25 mouse cellular contexts compared by ENCODE assay signal in the genomic region with DNA sequence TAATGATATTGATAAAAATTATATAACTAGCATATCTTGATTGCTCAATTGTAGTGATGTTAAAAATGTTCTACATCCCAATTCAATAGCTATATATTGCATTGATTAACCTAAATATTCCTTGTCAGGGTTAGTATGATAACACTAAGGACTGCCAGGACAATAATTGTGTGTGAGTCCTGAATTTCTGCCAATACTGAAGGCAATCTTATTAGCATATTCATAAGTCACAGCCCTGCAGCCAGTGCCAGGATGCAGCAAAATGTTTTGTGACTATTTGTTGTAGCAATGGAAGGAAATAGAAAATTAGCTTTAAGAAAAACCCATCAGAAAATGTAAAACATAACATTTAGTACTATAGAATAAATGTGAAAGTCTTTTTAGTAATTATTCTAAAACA. TPM values are rescaled to one million over a fixed set of nuclear protein-coding genes. Genes with fewer than 3 reads are reported as not detected.
DNase-seq lines count a peak whose midpoint lies in the region; ATAC-seq and TF ChIP-seq lines count a peak whose summit lies in the region.
"Had no signal": no experiment of that assay in that cellular context is flagged by ENCODE, and none has a peak within 500 bp of the region (broad histone marks: within the 10 kb centered on the region; RNA-seq: fewer than 3 reads in every experiment).

No protein-coding gene starts in this region.

- no peak overlapping the region for H3K9ac ChIP-seq in forebrain, embryonic 14.5 days (ENCODE audit: low read length)
- H3K9ac ChIP-seq in forebrain, embryonic 11.5 days (ENCODE audit: low read length), result no peak overlapping the region
- no peak overlapping the region for H3K9ac ChIP-seq in forebrain, embryonic 16.5 days (replicated peaks; ENCODE audit: low read depth, low read length)
- H3K9ac ChIP-seq: embryonic facial prominence, embryonic 13.5 days; embryonic facial prominence, embryonic 15.5 days had no signal

- no peak overlapping the region for H3K27ac ChIP-seq in forebrain, embryonic 14.5 days (ENCODE audit: low read depth, low read length)
- no peak overlapping the region for H3K27ac ChIP-seq in forebrain, embryonic 11.5 days (ENCODE audit: low read depth, low read length)
- no peak overlapping the region for H3K27ac ChIP-seq in forebrain, embryonic 16.5 days (ENCODE audit: low read length)
- H3K27ac ChIP-seq in forebrain, embryonic 10.5 days, result no peak overlapping the region
- H3K27ac ChIP-seq: embryonic facial prominence, embryonic 13.5 days; embryonic facial prominence, embryonic 15.5 days had no signal

- peak; percentile 4 for DNase-seq in cerebellum, postnatal 10 days
- no peak for DNase-seq in cerebellum, adult 18-20 months
- DNase-seq in forebrain, embryonic 14.5 days (ENCODE audit: low spot score), result peak; percentile 68
- DNase-seq in forebrain, embryonic 11.5 days (ENCODE audit: low spot score), result no peak
- DNase-seq in forebrain, embryonic 10.5 days (ENCODE audit: extremely low spot score, low spot score), result no peak
- peak; percentile 73 for DNase-seq in brain, embryonic 14.5 days (ENCODE audit: low read depth)
- DNase-seq: adrenal gland, adult 8-10 months; adrenal gland, postnatal 14 days; adrenal gland, postnatal 36 days; B cell, adult 2 months; cerebellum, adult 11 months; cerebellum, adult 2 months; cerebellum, adult 9-10 months; cerebellum, postnatal 14 days; cerebellum, postnatal 36 days; embryo, embryonic 11 days had no signal

- no peaks in the 10 kb centered on the region for H3K27me3 ChIP-seq in forebrain, embryonic 14.5 days (replicated peaks; ENCODE audit: control insufficient read depth, insufficient read depth, low read length)
- H3K27me3 ChIP-seq in forebrain, embryonic 11.5 days (ENCODE audit: control insufficient read depth, insufficient read depth, low read length), result no peaks in the 10 kb centered on the region
- H3K27me3 ChIP-seq in forebrain, embryonic 16.5 days (replicated peaks; ENCODE audit: control insufficient read depth, insufficient read depth, low read length), result no peaks in the 10 kb centered on the region
- H3K27me3 ChIP-seq in forebrain, embryonic 10.5 days (ENCODE audit: poor library complexity, severe bottlenecking), result no peaks in the 10 kb centered on the region
- H3K27me3 ChIP-seq: CH12.LX; embryonic facial prominence, embryonic 13.5 days; embryonic facial prominence, embryonic 15.5 days; Patski had no signal

- H3K36me3 ChIP-seq in forebrain, embryonic 14.5 days (ENCODE audit: control insufficient read depth, insufficient read depth, low read length), result no peaks in the 10 kb centered on the region
- no peaks in the 10 kb centered on the region for H3K36me3 ChIP-seq in forebrain, embryonic 11.5 days (ENCODE audit: control insufficient read depth, insufficient read depth, low read length)
- H3K36me3 ChIP-seq in forebrain, embryonic 16.5 days (ENCODE audit: control insufficient read depth, insufficient read depth), result no peaks in the 10 kb centered on the region
- no peaks in the 10 kb centered on the region for H3K36me3 ChIP-seq in forebrain, embryonic 10.5 days (replicated peaks)
- H3K36me3 ChIP-seq: embryonic facial prominence, embryonic 13.5 days; embryonic facial prominence, embryonic 15.5 days; G1E had no signal

- H3K4me2 ChIP-seq in forebrain, embryonic 14.5 days (ENCODE audit: low read length), result no peak overlapping the region
- H3K4me2 ChIP-seq in forebrain, embryonic 11.5 days (ENCODE audit: low read depth, low read length, severe bottlenecking), result no peak overlapping the region
- H3K4me2 ChIP-seq in forebrain, embryonic 16.5 days (ENCODE audit: low read length), result no peak overlapping the region
- H3K4me2 ChIP-seq: embryonic facial prominence, embryonic 13.5 days; embryonic facial prominence, embryonic 15.5 days had no signal

- no peak for TF ChIP-seq CTCF in brain, embryonic 14.5 days (IDR thresholded peaks at IDR 0.05; ENCODE audit: borderline replicate concordance, extremely low read depth, insufficient read depth, insufficient read length)

- no peak for TF ChIP-seq POLR2A in brain, embryonic 14.5 days (IDR thresholded peaks at IDR 0.05; ENCODE audit: borderline replicate concordance, extremely low read depth, insufficient read depth, insufficient read length, poor library complexity, severe bottlenecking)

- H3K9me3 ChIP-seq in forebrain, embryonic 14.5 days (replicated peaks; ENCODE audit: control insufficient read depth, low read length), result no peaks in the 10 kb centered on the region
- H3K9me3 ChIP-seq in forebrain, embryonic 11.5 days (ENCODE audit: control insufficient read depth, low read length), result no peaks in the 10 kb centered on the region
- H3K9me3 ChIP-seq in forebrain, embryonic 16.5 days (ENCODE audit: control insufficient read depth, low read length), result no peaks in the 10 kb centered on the region
- H3K9me3 ChIP-seq in forebrain, embryonic 10.5 days, result no peaks in the 10 kb centered on the region
- H3K9me3 ChIP-seq: embryonic facial prominence, embryonic 13.5 days; embryonic facial prominence, embryonic 15.5 days had no signal

- H3K4me1 ChIP-seq in forebrain, embryonic 14.5 days (ENCODE audit: control insufficient read depth, insufficient read depth, low read length), result no peaks in the 10 kb centered on the region
- H3K4me1 ChIP-seq in forebrain, embryonic 11.5 days (replicated peaks; ENCODE audit: control insufficient read depth, insufficient read depth, low read length), result no peaks in the 10 kb centered on the region
- no peaks in the 10 kb centered on the region for H3K4me1 ChIP-seq in forebrain, embryonic 16.5 days (replicated peaks; ENCODE audit: control insufficient read depth, insufficient read depth, low read length)
- peaks cover 6% of the 10 kb centered on the region for H3K4me1 ChIP-seq in forebrain, embryonic 10.5 days
- H3K4me1 ChIP-seq: embryonic facial prominence, embryonic 13.5 days; embryonic facial prominence, embryonic 15.5 days had no signal

- H3K4me3 ChIP-seq in forebrain, embryonic 14.5 days (ENCODE audit: low read depth, low read length), result no peak overlapping the region
- H3K4me3 ChIP-seq in forebrain, embryonic 11.5 days (ENCODE audit: low read depth, low read length), result no peak overlapping the region
- no peak overlapping the region for H3K4me3 ChIP-seq in forebrain, embryonic 16.5 days (replicated peaks; ENCODE audit: low read length)
- no peak overlapping the region for H3K4me3 ChIP-seq in forebrain, embryonic 10.5 days
- H3K4me3 ChIP-seq: embryonic facial prominence, embryonic 13.5 days; embryonic facial prominence, embryonic 15.5 days; erythroblast, embryonic 14.5 days had no signal

- ATAC-seq in forebrain, embryonic 14.5 days, result peak; percentile 70; the same call in 1 of the 2 replicates
- ATAC-seq in forebrain, embryonic 11.5 days (replicated peaks; ENCODE audit: low FRiP score), result no peak
- ATAC-seq in forebrain, embryonic 16.5 days, result 0 out of 2 replicates have a peak, but pooled peaks have one; percentile 61
- ATAC-seq: activated CD4-positive, CD25-positive, alpha-beta regulatory T cell, adult 4 months; CD4-positive, CD25-positive, alpha-beta regulatory T cell, adult 4 months; Patski had no signal

RNA-seq across cellular contexts. Expression of gene Slitrk1, which starts 49.3 kb away (rescaled TPM):
- polyA plus RNA-seq in forebrain, embryonic 14.5 days (2014; fragmentation: Nextera tagmentation; extraction: Ambion mirVana), result 13.4 and 17.8 TPM in 2 replicates
- 6.9 and 7.3 TPM in 2 replicates for polyA plus RNA-seq in forebrain, embryonic 11.5 days (2014; fragmentation: Nextera tagmentation; extraction: Ambion mirVana)
- 26.5 and 29.7 TPM in 2 replicates for polyA plus RNA-seq in forebrain, embryonic 16.5 days (2015; fragmentation: Nextera tagmentation; extraction: Ambion mirVana)
- polyA plus RNA-seq in forebrain, embryonic 10.5 days (2016; fragmentation: Nextera tagmentation; extraction: Ambion mirVana), result 1.9 and 2.2 TPM in 2 replicates
- 17.2 and 24.4 TPM in 2 replicates for polyA plus RNA-seq in brain, embryonic 14.5 days (2012; rRNA removed)
- polyA plus RNA-seq: CD4-positive, CD25-positive, alpha-beta regulatory T cell, adult 4 months; erythroblast, embryonic 14.5 days; G1E; Patski had no signal

Comparison
In these comparisons a context has a peak if more than half of its experiments do, and no peak if none do; other contexts are left out.
1. DNase-seq: peak in cerebellum, postnatal 10 days (2 of 2), forebrain, embryonic 14.5 days (single experiment) and brain, embryonic 14.5 days (single experiment); none in cerebellum, adult 18-20 months (0 of 2), forebrain, embryonic 11.5 days (single experiment) and forebrain, embryonic 10.5 days (single experiment).